16 mouse cellular contexts compared by ENCODE assay signal in genomic region chr9:111801381-111801780, GRCm38 (mm10).
"Had no signal": no experiment of that assay in that cellular context is flagged by ENCODE, and none has a peak within 500 bp of the region (broad histone marks: within the 10 kb centered on the region; RNA-seq: fewer than 3 reads in every experiment).

No protein-coding gene starts in this region.

- H3K4me2 ChIP-seq: neural tube, embryonic 13.5 days; neural tube, embryonic 15.5 days; stomach, embryonic 15.5 days had no signal

- H3K9ac ChIP-seq: neural tube, embryonic 13.5 days; neural tube, embryonic 15.5 days; stomach, embryonic 15.5 days had no signal

- H3K36me3 ChIP-seq: neural tube, embryonic 13.5 days; neural tube, embryonic 15.5 days; stomach, embryonic 15.5 days had no signal

- DNase-seq: retina, postnatal 1 day; right cerebral cortex, adult 18-20 months; right cerebral cortex, postnatal 14 days; right cerebral cortex, postnatal 25 days; right cerebral cortex, postnatal 4 days; spleen, adult 18-20 months; thymus, adult 18-20 months; thymus, adult 2 months; thymus, postnatal 14 days; thymus, postnatal 25 days; thymus, postnatal 36 days; thymus, postnatal 4 days had no signal

- H3K27ac ChIP-seq: neural tube, embryonic 13.5 days; neural tube, embryonic 15.5 days; stomach, embryonic 15.5 days; stomach, postnatal 0 days had no signal

- H3K9me3 ChIP-seq: neural tube, embryonic 13.5 days; neural tube, embryonic 15.5 days; stomach, embryonic 15.5 days had no signal

- H3K4me1 ChIP-seq: neural tube, embryonic 13.5 days; stomach, embryonic 15.5 days had no signal

- H3K4me3 ChIP-seq: neural tube, embryonic 13.5 days; neural tube, embryonic 15.5 days; stomach, embryonic 15.5 days had no signal

- H3K27me3 ChIP-seq: neural tube, embryonic 13.5 days; neural tube, embryonic 15.5 days; stomach, embryonic 15.5 days had no signal
